Mouse (Mus musculus) ovary, adult 10 weeks (tissue): ENCODE results near the gene Zkscan4. TPM values are rescaled to one million over a fixed set of nuclear protein-coding genes. Genes with fewer than 3 reads are reported as not detected.

Source experiments
- polyA plus RNA-seq: library from polyadenylated mRNA; stranded (reverse); fragments of 350-450 nt; fragmentation: Illumina TruSeq; extraction: RNeasy Lipid Tissue Mini Kit (QIAGEN cat#74804); gene quantifications from one replicate; pipeline ENCODE4 v1.2.3, GENCODE M21; 2014

Zkscan4 gene
- 3.7 TPM for polyA plus RNA-seq

DNA sequence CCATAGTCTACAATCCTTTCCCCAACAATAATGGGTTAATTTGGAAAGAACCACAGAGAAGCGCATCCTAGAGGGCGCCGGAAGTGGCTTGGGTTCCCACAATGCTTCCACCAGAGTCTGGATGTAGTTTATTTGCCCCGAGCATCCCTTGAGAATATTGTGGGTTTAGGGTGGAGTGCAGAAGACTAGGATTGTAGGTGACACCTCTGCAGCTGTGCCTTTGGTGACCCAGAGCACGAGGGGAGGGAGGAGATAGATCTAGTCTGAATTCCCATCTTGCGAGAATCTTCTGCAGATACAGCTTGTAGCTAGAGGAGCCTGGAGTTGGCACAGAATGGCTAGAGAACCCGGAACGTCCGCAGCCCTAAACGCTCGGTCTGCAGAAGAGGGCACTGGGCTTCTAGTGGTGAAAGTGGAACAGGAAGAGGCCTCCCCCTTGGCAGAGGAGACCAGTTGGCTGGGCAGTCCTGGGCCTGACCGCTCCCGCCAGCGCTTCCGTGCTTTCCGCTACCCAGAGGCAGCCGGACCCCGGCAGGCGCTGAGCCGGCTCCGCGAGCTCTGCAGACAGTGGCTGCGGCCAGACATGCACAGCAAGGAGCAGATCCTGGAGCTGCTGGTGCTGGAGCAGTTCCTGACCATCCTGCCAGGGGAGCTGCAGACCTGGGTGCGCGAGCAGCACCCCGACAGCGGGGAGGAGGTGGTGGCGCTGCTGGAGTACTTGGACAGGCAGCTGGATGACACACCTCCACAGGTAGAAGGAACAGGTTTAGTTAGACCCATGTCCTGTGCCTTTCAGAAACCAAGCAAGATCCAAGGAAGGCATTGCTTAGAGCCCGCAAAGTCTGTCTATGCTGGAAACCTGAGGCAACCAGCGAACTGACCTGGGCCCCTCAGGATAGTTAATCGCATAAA, at the start of gene Zkscan4, which contains the start of gene Gm10065:
Gene Zkscan4, plus strand, starts transcription at position 149 of the 912 bp plus-strand sequence.
Gene Gm10065, minus strand, starts transcription at position 683 of the 912 bp plus-strand sequence.

GRCm38 (mm10) chr13:21440503-21441206, 38.1 kb upstream of the Zkscan4 start, which contains the start of gene Pgbd1:
Gene Pgbd1, minus strand, starts transcription at chr13:21441058.

GRCm38 (mm10) chr13:21453449-21453848, 25.3 kb upstream of the Zkscan4 start, which contains the start of gene Zscan26:
Gene Zscan26, minus strand, starts transcription at chr13:21453730.

DNA sequence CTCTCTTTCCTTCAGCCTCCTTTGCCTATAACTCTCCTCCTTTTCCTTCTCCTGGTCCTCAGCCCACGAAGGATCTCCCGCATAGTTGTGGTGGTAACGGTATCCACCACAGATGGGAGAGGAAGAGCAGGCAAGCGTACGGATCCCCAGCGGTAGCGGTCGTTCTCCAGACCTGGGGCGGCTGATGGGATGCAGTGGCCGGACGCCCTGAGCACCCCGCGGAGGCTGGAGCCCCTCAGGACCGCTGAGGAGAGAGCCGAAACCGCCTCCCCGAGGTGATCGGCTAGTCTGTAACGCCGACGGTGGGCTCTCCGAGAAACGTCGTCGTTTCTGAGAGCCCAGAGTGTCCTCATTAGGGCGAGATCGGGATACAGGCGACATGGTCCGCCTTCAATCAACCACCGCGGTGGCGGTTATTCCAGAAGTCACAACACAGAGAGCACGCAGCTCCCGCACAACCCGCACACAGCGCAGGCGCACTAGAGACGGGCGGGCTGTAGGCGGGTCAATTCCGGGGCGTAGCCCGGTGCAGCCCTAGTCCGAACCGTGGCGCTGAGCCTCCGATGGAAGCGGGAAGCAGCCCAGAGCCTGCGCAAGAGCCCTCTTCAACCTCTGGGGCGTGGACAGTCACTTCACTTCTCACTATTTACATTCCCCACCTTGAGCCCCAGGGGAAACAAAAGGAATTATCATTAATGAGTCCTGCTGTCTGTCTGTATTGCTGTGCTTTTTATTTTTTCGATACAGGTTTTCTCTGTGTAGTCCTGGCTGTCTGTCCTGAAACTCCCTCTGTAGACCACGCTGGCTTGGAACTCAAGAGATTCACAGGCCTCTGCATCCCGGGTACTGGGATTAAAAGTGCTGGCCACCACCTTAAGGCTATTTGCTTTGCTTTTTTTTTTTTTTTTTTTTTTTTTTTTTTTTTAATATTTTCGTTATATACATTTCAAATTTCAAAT, 10.4 kb upstream of the Zkscan4 start, which contains the start of gene Nkapl:
Gene Nkapl, minus strand, starts transcription at position 449 of the 959 bp plus-strand sequence.

GRCm38 (mm10) chr13:21495080-21495479, 16.4 kb downstream of the Zkscan4 start, which contains the start of gene AK157302:
Gene AK157302, plus strand, starts transcription at chr13:21495223.

GRCm38 (mm10) chr13:21501182-21501581, 22.5 kb downstream of the Zkscan4 start, which contains the start of gene Gm11273:
Gene Gm11273, minus strand, starts transcription at chr13:21501418.

GRCm38 (mm10) chr13:21530781-21531201, 52.1 kb downstream of the Zkscan4 start, which contains the start of gene Zkscan8:
Gene Zkscan8, minus strand, starts transcription at chr13:21531120.

Other genes with a start within 250 kb of the Zkscan4 start
- 1.5 TPM for gene Gpx5, start 186.2 kb upstream of the Zkscan4 start, polyA plus RNA-seq
- 0.46 TPM for gene Gpx6, start 166.8 kb upstream of the Zkscan4 start, polyA plus RNA-seq
- not detected for gene Olfr1367, start 132.0 kb upstream of the Zkscan4 start, polyA plus RNA-seq
- gene Zscan12, start 116.1 kb upstream of the Zkscan4 start, polyA plus RNA-seq = 24.7 TPM
- 56.8 TPM for gene Zkscan3, start 76.2 kb upstream of the Zkscan4 start, polyA plus RNA-seq
- gene Pgbd1, start 37.8 kb upstream of the Zkscan4 start, polyA plus RNA-seq = 4.1 TPM
- 76.0 TPM for gene Zscan26, start 25.2 kb upstream of the Zkscan4 start, polyA plus RNA-seq
- gene Nkapl, start 10.4 kb upstream of the Zkscan4 start, polyA plus RNA-seq = 3.9 TPM
- gene Gm10065, start 534 bp downstream of the Zkscan4 start, polyA plus RNA-seq = not detected
- gene AK157302, start 16.3 kb downstream of the Zkscan4 start, polyA plus RNA-seq = 4.8 TPM
- gene Gm11273, start 22.5 kb downstream of the Zkscan4 start, polyA plus RNA-seq = not detected
- 69.8 TPM for gene Zkscan8, start 52.2 kb downstream of the Zkscan4 start, polyA plus RNA-seq
- gene Olfr1366, start 63.9 kb downstream of the Zkscan4 start, polyA plus RNA-seq = not detected
- not detected for gene Olfr1535, start 81.0 kb downstream of the Zkscan4 start, polyA plus RNA-seq
- gene Olfr1364, start 102.9 kb downstream of the Zkscan4 start, polyA plus RNA-seq = not detected
- gene Olfr1362, start 135.1 kb downstream of the Zkscan4 start, polyA plus RNA-seq = not detected
- gene Olfr11, start 163.6 kb downstream of the Zkscan4 start, polyA plus RNA-seq = not detected
- gene Olfr1361, start 184.5 kb downstream of the Zkscan4 start, polyA plus RNA-seq = not detected
- gene Olfr1360, start 198.5 kb downstream of the Zkscan4 start, polyA plus RNA-seq = not detected
- gene Olfr1359, start 219.2 kb downstream of the Zkscan4 start, polyA plus RNA-seq = not detected
- not detected for gene Hist1h2bl, start 237.2 kb downstream of the Zkscan4 start, polyA plus RNA-seq
- not detected for gene Hist1h2ai, start 237.5 kb downstream of the Zkscan4 start, polyA plus RNA-seq
- gene Hist1h3h, start 238.8 kb downstream of the Zkscan4 start, polyA plus RNA-seq = not detected
- not detected for gene Hist1h2bm, start 243.1 kb downstream of the Zkscan4 start, polyA plus RNA-seq